Mouse (Mus musculus) brain, adult 2 months (tissue): ENCODE data around the gene Sf1.

Source experiments
- DNase-seq: peaks from one replicate; pipeline ENCODE4 v3.0.0; 2011; ENCODE audit warnings: low read depth, low spot score

Gene Sf1

GRCm38 (mm10) chr19:6363411-6364240 is at the start of gene Sf1:
TSS of gene Sf1 (plus strand) at chr19:6363690.
- peak; percentile 100 for DNase-seq

DNA sequence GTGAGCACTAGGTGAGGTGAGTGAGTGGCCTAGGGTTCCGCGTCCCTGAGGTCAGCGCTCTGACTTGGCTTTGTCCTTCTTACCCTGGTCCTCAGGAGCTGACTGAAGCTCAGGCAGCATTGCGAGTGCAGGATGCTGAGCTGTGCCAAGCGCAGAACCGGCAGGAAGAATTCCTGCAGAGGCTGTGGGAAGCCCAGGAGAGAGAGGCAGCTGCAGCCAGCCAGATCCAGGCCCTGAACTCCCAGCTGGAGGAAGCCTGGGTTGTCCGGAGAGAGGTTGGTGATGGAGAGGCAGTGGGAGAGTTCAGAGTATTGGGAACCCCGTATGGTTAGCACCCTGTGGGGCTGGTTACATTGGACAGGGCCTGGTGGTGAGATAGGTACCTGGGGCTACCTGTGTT is 49.7 kb upstream of the Sf1 start:
- DNase-seq, result no peak

DNA sequence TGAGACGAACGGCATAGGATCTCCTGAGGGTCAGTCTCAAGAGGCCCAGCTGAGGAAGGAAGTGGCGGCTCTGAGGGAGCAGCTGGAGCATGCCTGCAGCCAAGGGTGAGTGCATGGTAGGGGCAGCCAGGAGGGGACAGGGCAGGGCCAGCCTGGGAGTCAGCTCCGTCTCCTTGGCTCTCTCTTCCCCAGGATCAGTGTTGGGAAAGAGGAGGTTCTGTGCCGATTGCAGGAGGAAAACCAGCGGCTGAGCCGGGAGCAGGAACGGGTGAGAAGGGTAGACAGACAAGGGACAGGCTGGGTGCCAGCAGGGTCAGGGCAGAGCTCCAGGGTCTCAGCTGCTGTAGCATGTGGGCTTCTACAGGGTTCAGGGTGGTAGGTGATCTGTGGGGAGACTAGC is 49.0 kb upstream of the Sf1 start:
- no peak for DNase-seq

DNA sequence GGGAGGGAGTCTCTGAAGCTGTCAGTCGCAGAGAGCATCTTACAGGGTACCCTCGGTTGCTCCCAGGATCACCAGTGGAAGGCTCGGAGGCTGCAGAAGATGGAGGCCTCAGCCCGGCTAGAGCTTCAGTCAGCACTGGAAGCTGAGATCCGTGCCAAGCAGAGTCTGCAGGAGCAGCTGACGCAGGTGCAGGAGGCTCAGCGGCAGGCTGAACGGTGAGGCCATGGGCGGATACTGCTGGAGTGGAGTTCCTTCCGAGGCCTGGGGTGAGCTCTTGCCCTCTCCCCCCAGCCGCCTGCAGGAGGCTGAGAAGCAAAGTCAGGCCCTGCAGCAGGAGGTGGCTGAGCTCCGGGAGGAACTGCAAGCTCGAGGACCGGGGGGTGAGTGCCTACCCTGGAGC is 47.9 kb upstream of the Sf1 start:
- peak; percentile 85 for DNase-seq

DNA sequence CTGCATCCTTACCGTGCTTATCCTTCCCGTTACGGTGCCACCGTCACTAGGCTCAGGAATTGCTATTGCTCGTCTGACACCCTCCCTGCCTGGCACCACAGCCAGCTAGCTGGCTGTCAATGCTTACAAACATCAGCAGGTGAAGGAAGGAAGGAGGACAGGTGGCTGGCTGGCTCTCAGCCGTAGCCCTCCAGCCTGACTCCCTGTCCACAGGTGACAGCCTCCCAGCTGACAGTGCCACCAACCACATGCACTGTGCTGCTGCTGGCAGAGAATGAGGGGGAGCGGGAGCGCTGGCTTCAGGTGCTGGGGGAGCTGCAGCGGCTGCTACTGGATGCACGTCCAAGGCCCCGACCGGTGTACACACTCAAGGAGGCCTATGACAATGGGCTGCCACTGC is 45.3 kb upstream of the Sf1 start:
- DNase-seq, result no peak

GRCm38 (mm10) chr19:6321358-6321757 is 42.1 kb upstream of the Sf1 start:
- no peak for DNase-seq

DNA sequence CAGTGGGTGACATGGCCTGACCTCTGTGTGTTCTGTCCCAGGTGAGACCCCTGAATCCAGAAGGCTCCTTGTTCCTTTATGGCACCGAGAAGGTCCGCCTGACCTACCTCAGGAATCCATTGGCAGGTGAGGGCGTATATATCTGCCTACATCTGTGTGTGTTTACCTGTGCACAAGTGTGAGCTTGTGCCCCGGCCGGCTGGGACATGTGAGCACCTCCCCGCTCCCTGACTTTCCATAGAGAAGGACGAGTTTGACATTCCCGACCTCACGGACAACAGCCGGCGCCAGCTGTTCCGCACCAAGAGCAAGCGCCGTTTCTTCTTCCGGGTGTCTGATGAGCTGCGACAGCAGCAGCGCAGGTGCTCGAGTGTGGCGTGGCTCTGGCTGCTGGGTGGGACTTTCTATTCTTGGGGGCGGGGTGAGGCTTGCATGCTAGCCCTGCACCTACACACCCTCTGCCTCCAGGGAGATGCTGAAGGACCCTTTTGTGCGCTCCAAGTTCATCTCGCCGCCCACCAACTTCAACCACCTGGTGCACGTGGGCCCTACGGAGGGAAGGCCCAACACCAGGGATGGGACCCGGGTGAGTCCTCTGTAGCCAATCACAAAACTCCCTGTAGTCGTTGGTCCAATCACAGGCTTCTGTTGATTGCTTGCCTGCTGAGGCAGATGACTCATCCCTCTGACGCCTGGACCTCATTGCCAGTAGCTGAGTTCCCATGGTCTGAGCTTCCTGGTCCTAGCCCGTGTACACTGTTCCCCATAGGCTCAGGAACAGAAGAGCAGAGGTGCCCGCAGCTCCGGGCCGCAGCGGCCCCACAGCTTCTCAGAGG is 41.5 kb upstream of the Sf1 start:
- DNase-seq, result peak; percentile 77

- no peak for DNase-seq
Observed at GRCm38 (mm10) chr19:6324751-6325150, 38.7 kb upstream of the Sf1 start.

DNA sequence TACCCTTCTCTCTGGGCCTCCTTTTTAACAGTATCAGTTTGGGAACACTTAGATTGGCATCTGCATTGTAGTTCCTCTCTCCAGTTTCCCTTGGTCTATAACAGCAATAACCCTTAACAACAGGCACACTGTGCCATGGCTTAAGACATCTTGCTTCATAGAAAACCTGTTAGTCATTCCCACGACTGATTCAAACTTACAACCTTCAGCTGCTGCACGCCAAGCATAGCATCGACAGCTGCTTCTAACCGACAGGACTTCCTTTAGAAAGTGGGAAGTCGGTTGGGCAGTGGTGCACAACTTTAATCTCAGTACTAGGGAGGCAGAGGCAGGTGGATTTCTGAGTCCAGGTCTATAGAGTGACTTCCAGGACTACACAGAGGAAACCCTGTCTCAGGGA is 32.3 kb upstream of the Sf1 start:
- no peak for DNase-seq

DNA sequence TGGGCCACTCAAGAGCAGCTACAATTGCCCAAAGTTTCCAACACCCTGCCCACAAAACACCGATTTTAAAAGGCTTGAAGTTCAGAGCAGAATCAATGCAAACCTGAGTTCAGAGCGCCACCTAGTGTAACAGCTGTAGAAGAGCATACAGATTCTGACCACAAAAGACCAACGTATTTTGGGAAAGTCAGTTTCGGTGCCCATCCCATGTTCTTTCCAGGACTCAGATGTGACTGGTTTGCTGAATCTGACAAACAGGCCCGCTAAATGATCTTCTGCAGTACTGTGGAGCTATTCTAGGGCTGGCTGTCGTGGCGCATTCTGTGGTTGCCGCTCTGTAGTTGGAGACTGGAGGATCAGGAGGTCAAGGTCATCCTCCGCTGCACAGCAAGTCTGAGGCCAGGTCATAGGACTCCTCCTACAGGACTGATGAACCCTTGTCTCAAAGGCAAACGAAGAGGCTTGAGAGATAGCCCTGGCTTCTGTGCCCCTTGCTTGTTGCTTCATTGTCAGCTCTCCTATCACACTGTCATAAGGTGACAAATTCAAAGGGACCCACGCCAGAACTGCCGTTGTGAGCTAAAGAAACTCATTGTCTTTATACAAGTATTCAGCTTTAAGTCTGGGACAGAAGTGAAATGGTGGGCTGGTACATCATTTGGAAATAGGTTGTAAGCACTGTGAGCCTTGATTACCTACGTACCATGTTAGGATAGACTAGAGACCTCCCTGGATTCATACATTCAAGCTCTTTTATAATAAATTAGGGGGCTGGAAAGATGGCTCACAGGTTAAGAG is 31.6 kb upstream of the Sf1 start:
- peak; percentile 90 for DNase-seq

DNA sequence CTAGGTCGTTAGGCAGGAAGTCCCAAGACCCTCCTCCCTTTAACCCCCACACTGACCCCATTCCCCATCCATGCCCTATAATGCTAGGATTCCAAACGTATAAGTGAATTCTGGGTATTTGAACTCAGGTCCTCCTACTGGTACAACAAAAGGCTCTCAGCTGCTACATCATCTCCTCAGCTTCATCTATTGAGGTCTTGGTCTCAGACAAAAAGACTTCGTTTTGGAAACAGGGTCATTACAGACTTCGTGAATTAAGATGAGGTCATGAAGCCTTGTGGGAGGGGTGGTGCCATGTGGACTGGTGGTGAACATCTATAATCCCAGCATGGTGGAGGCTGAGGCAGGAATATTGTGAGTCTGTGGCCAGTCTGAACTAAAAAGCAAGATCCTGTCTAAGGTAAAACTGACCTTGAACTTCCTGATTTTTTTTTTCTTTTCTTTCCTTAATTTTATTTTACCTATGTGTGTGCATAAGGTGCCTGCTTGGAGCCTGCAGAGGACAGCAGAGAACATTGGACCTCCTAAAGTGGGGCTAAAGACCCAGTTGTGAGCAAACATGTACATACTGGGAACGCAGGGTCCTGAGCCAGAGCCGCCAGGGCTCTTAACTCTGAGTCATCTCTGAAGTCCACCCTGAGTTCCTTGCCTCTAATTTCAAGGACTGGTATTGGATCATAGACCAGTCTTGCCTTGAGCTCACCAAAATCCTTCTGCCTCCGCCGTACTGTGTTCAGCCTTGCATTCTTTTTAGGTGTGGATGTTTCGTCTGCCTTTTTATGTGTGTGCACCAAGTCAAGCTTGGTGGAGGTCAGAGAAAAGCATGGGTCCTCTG is 29.5 kb upstream of the Sf1 start:
- DNase-seq, result no peak

DNA sequence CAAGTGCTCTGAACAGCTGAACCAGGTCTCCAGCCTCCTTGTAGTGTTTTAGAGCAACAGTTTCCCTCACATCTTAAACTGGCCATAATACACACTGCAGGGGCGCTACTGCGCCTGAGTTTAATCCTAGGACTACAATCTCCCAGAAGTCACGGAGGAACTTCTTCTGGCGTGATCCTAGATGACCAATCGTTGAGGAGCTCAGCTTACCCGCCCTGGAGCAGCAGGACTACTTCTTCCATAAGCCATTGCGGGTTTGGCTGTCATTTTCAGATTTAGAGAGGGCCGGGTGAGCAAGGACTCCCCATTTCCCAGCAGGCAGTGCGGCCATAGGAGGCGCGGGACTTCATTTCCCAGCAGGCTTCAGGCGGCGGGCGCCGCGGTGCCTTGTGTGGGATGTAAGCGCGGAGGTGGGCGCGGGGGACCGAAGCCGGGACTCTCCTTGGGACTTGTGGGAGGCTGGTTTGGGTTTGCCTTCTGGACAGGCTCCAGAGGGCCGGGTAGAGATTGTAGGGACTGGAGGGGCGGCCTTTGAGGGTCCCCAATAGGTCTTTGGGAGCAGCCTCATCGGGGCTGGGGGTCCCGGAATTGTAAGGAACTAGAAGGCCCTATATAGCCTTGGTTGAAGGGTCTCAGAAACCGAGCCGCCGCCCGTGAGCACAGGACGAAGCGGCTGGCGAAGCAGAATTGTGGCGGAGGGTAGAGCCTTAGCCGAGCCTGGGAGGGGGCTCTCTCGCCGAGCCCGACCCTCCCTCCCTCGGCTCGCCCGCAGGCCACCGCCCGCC is 28.6 kb upstream of the Sf1 start, which contains the start of gene Men1:
Gene Men1, plus strand, starts transcription at position 307 of the 785 bp plus-strand sequence.
- peak; percentile 100 for DNase-seq

DNA sequence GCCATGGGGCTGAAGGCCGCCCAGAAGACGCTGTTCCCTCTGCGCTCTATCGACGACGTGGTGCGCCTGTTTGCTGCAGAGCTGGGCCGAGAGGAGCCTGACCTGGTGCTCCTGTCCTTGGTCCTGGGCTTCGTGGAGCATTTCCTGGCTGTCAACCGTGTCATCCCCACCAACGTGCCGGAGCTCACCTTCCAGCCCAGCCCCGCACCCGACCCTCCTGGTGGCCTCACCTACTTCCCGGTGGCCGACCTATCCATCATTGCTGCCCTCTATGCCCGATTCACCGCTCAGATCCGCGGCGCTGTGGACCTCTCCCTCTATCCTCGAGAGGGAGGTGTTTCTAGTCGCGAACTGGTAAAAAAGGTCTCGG is 28.0 kb upstream of the Sf1 start:
- peak; percentile 34 for DNase-seq

GRCm38 (mm10) chr19:6336920-6337319 is 26.6 kb upstream of the Sf1 start:
- no peak for DNase-seq

DNA sequence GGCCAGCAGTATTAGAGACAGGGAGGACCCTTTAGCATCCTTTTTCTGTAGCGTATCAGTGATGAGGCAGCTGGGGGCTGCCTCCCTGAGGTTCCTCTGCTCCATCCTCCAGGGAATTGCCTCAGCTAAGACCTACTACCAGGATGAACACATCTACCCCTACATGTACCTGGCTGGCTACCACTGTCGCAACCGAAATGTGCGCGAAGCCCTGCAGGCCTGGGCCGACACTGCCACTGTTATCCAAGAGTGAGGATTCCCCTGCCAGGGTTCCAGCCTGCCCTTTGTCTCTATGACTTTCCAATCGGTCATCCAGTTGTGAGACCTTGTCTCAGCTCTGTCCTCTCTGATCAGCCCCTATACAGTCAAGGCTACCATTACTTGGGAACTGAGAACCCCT is 25.3 kb upstream of the Sf1 start:
- no peak for DNase-seq

GRCm38 (mm10) chr19:6338716-6339115 is 24.8 kb upstream of the Sf1 start:
- DNase-seq, result no peak

DNA sequence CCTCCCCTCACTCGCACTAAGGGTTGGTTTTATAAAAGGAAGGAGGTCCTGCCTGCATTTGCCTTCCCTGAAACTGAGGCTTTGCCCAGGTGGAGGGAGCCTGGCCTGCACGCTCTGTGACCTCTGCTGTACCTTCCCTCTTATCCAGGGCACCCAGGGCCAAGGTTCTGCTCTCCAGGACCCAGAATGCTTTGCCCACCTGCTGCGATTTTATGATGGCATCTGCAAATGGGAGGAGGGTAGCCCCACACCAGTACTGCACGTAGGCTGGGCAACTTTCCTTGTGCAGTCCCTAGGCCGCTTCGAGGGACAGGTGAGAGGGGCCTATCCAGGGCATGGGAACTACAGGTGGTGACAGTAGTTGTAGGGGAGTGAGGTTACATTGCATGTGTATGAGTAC is 24.3 kb upstream of the Sf1 start:
- no peak for DNase-seq

DNA sequence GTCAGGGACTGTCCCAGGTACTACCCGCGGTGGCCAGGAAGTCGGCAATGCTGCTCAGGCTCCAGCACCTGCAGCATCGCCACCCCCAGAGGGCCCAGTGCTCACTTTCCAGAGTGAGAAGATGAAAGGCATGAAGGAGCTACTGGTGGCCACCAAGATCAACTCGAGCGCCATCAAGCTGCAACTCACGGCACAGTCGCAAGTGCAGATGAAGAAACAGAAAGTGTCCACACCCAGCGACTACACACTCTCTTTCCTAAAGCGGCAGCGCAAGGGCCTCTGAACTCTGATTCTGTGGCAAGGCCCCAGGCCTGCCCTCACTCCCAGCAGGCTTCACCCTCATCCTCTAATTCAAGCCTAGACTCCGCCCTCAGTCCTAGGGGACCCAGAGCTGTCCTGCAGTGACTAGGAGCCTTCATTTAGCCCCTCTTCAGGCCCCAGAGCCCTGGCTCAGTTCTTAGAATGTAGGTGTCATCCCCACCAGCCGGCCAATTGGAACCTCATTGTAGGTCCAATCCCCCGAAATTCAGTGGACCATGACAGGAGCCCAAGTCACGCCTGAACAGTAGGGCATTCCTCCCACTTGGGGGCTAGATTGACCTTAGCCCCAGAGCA is 23.5 kb upstream of the Sf1 start:
- no peak for DNase-seq

DNA sequence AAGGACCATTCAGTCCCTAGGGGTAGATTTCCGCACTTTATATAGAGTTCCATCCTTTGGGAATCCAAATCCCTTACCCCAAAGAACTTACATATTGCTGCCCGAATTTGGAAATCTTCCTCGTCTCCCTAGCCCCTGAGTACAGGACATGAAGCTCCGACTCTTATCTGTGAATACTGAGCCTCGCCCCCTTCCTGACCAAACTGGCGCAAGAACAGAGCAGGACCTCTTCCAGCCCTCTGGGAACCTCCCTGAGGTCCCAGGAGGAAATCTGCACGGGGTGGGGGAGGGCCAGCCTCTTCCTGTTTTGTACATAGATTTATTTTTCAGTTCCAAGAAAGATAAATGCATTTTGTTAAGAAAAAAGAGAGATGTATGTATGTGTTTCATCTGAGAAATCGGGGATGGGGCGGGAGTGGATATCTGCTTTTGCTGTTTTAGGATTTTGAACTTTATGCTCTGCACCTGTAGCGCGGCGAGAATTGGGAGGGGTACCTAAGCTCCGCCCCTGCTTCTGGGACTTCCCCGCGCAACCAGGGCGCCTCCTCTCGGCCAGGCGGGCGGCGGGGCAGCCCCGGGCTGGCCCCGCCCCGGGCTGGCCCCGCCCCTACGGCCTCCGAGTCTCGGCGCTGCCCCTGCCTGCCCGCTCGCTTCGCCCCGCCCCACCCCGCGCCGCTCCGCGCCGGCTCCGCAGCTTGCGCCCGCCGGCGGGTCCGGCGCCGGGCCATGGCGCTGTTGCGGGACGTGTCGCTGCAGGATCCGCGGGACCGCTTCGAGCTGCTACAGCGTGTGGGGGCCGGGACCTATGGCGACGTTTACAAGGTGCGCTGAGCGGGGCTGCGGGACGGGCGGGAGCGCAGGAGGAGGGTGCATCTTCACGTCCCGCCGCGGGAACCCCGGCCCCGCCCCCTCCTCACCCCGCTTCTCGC is 22.7 kb upstream of the Sf1 start, which contains the start of gene Map4k2:
Gene Map4k2, plus strand, starts transcription at position 612 of the 929 bp plus-strand sequence.
- peak; percentile 88 for DNase-seq
